Mouse (Mus musculus) brain, embryonic 14.5 days (tissue): ENCODE results near the gene Dcp1a.

Experiments
- CTCF ChIP-seq: fragments of 200-500 bp; IDR thresholded peaks from 2 replicates; pipeline ENCODE4 v1.5.1; 2012; ENCODE audit warnings: inconsistent platforms, mild to moderate bottlenecking, moderate library complexity, borderline replicate concordance; ENCODE audit not compliant: insufficient read depth, insufficient read length; ENCODE audit errors: extremely low read depth
- POLR2A ChIP-seq: fragments of 200-500 bp; IDR thresholded peaks from 2 replicates; pipeline ENCODE4 v1.6.1; 2012; ENCODE audit warnings: mild to moderate bottlenecking, inconsistent platforms, borderline replicate concordance; ENCODE audit not compliant: poor library complexity, insufficient read depth, insufficient read length, severe bottlenecking; ENCODE audit errors: extremely low read depth

DNA sequence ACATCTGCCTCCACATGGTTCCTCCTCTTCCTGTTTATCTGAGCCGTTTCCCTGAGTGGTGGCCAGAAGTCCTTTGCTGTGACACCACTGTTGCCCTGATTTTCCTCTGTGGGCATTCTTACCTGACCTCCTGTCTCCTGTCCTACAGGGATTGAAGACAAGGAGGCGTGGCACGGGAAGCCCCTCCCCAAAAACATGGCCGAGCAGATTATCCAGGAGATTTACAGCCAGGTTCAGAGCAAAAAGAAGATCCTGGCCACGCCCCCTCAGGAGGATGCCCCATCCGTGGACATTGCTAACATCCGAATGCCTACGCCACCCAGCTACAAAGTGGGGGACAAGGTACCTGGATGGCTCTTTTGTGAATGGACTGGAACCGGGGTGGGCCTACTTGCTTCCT is 88.7 kb downstream of the Dcp1a start:
- TF ChIP-seq CTCF (no peak), POLR2A (no peak)
